Mouse (Mus musculus) kidney, postnatal 36 days (tissue): ENCODE measurements around the gene Phb2.
A peak's percentile ranks its signal among the peaks of the same experiment; 100 is the strongest.

Experiments used
- DNase-seq, 2 experiments: peaks; one replicate each; pipeline ENCODE4 v3.0.0; 2021 to 2022; ENCODE audit warnings: mixed read lengths in 2 of 2

The Phb2 gene

GRCm38 (mm10) chr6:124693243-124693981 is 18.7 kb upstream of the Phb2 start:
- DNase-seq = peak; percentile 57 to 71

- DNase-seq = peak; percentile 95 to 96
Observed at GRCm38 (mm10) chr6:124694166-124694955, 17.8 kb upstream of the Phb2 start.

- no peak for DNase-seq
Observed at GRCm38 (mm10) chr6:124696441-124697150, 15.5 kb upstream of the Phb2 start.

- DNase-seq = no peak
Observed at GRCm38 (mm10) chr6:124698751-124699150, 13.4 kb upstream of the Phb2 start.

- DNase-seq = no peak
Observed at GRCm38 (mm10) chr6:124699366-124699765, 12.8 kb upstream of the Phb2 start.

GRCm38 (mm10) chr6:124699962-124700610 is 12.1 kb upstream of the Phb2 start:
- DNase-seq = peak; percentile 70 to 78

GRCm38 (mm10) chr6:124701338-124701737 is 10.8 kb upstream of the Phb2 start:
- DNase-seq = peak in 1 of 2 experiments; percentile 41

- no peak for DNase-seq
Observed at GRCm38 (mm10) chr6:124702102-124702783, 9.9 kb upstream of the Phb2 start.

- peak; percentile 75 to 87 for DNase-seq
Observed at GRCm38 (mm10) chr6:124702784-124703103, 9.4 kb upstream of the Phb2 start.

GRCm38 (mm10) chr6:124703789-124704188 is 8.3 kb upstream of the Phb2 start:
- DNase-seq = no peak

- no peak for DNase-seq
Observed at GRCm38 (mm10) chr6:124704417-124704816, 7.7 kb upstream of the Phb2 start.

- no peak for DNase-seq
Observed at GRCm38 (mm10) chr6:124706061-124706627, 6.0 kb upstream of the Phb2 start.

- no peak for DNase-seq
Observed at GRCm38 (mm10) chr6:124708289-124708889, 3.7 kb upstream of the Phb2 start.

- no peak for DNase-seq
Observed at GRCm38 (mm10) chr6:124712918-124713317, 782 bp downstream of the Phb2 start.

GRCm38 (mm10) chr6:124716864-124717490 is 4.8 kb downstream of the Phb2 start:
- DNase-seq = peak; percentile 45 to 80

GRCm38 (mm10) chr6:124717968-124718367 is 5.8 kb downstream of the Phb2 start:
- no peak for DNase-seq

- peak; percentile 69 to 75 for DNase-seq
Observed at GRCm38 (mm10) chr6:124718703-124719102, 6.6 kb downstream of the Phb2 start.

- DNase-seq = no peak
Observed at GRCm38 (mm10) chr6:124719354-124719978, 7.3 kb downstream of the Phb2 start.

GRCm38 (mm10) chr6:124720904-124721303 is 8.8 kb downstream of the Phb2 start:
- DNase-seq = no peak

- no peak for DNase-seq
Observed at GRCm38 (mm10) chr6:124722876-124723473, 10.8 kb downstream of the Phb2 start.
